Mouse (Mus musculus) neural tube, embryonic 15.5 days (tissue): ENCODE data around the gene Epb41l2. TPM values are rescaled to one million over a fixed set of nuclear protein-coding genes. Genes with fewer than 3 reads are reported as not detected.

Experiments
- ATAC-seq: fragments of 200-750 bp; cut with Nextera tagmentation; 2 replicates; pipeline ENCODE4 v1.8.0; 2017; ENCODE audit warnings: mild to moderate bottlenecking, moderate TSS enrichment, moderate library complexity; ENCODE audit not compliant: low FRiP score
- H3K27ac ChIP-seq: fragments of 300-500 bp; sonication (generic); replicated peaks from 2 replicates; pipeline ENCODE4 v1.5.1; 2015; ENCODE audit warnings: mild to moderate bottlenecking, inconsistent platforms
- H3K27me3 ChIP-seq: fragments of 300-500 bp; sonication (generic); replicated peaks from 2 replicates; pipeline ENCODE4 v1.6.1; 2015; ENCODE audit warnings: inconsistent platforms
- H3K36me3 ChIP-seq: fragments of 300-500 bp; sonication (generic); 2 replicates; pipeline ENCODE4 v1.6.1; 2015; ENCODE audit warnings: inconsistent platforms
- H3K4me1 ChIP-seq: fragments of 300-500 bp; sonication (generic); 2 replicates; pipeline ENCODE4 v1.6.1; 2015; ENCODE audit warnings: inconsistent platforms
- H3K4me2 ChIP-seq: fragments of 300-500 bp; sonication (generic); 2 replicates; pipeline ENCODE4 v1.6.1; 2015; ENCODE audit warnings: inconsistent platforms, mild to moderate bottlenecking, moderate library complexity
- H3K4me3 ChIP-seq: fragments of 300-500 bp; sonication (generic); replicated peaks from 2 replicates; pipeline ENCODE4 v1.5.1; 2015; ENCODE audit warnings: mild to moderate bottlenecking, inconsistent platforms
- H3K9ac ChIP-seq: fragments of 300-500 bp; sonication (generic); replicated peaks from 2 replicates; pipeline ENCODE4 v1.6.1; 2015; ENCODE audit warnings: mild to moderate bottlenecking, inconsistent platforms
- H3K9me3 ChIP-seq: fragments of 300-500 bp; sonication (generic); replicated peaks from 2 replicates; pipeline ENCODE4 v1.6.1; 2016; ENCODE audit warnings: inconsistent platforms
- WGBS: fragments of 180-500 bp; shearing (Covaris S2); methylation state at CpG from one replicate; pipeline ENCODE4 v1.1.7; 2015; ENCODE audit warnings: mixed read lengths; 5-methylcytosine and 5-hydroxymethylcytosine counted together
- polyA plus RNA-seq: library from polyadenylated mRNA; unstranded; fragments of >200 nt; fragmentation: Nextera tagmentation; extraction: Ambion mirVana; gene quantifications from 2 replicates; pipeline ENCODE4 v1.2.1, GENCODE M21; 2015

Epb41l2 gene
- polyA plus RNA-seq, 1 experiment from 2014 or later, result 27.7 TPM

DNA sequence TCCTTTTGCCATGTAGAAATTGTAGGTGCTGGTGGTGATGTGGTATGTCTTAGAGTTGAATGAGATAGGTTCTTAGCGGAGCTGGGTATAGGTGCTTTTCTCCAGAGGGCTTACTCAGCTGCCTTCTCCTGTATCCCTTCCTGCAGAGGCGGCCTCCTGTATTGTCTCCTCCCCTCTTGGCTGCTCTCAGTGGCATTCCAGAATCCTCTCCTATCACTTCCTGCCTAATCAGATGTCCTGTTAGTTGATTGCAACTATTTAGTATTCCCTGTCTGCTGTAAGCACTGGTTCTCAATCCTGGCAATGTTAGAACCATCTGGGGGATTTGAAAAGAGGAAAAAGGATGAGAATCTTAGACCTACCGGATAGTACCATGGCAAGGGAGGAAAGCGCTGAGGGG, 27.3 kb downstream of the Epb41l2 start:
- Histone ChIP-seq H3K4me2 (no peak overlapping the region), H3K27ac (no peak overlapping the region), H3K4me1 (no peaks in the 10 kb centered on the region), H3K9ac (no peak overlapping the region), H3K4me3 (no peak overlapping the region), H3K27me3 (no peaks in the 10 kb centered on the region), H3K9me3 (no peaks in the 10 kb centered on the region), H3K36me3 (no peaks in the 10 kb centered on the region)
- WGBS, result 78% methylated on average over 4 of the region's 4 CpGs
- no peak for ATAC-seq

DNA sequence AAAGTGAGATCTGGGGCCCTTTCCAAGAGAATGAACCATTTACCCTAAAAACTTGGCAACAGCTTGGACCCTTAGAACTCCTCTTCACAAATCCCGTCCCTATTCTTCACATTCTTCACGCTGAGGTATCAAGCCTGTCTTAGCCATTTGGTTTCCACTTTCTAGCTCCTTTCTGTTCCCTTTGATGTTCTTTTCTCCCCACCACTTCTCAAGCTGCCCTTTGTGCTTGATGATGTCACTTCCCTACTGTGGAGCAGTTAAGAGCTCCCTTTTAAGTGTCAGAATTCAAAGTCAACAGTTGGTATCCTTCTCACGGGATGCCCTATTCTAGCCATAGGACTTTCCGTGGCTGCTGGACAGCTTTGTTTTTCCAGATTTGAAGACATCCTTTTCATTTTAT, 27.7 kb downstream of the Epb41l2 start:
- H3K36me3 ChIP-seq, result no peaks in the 10 kb centered on the region
- H3K9me3 ChIP-seq, result no peaks in the 10 kb centered on the region
- H3K27me3 ChIP-seq, result no peaks in the 10 kb centered on the region
- H3K4me3 ChIP-seq, result no peak overlapping the region
- no peak overlapping the region for H3K27ac ChIP-seq
- no peak overlapping the region for H3K4me2 ChIP-seq
- 34% methylated on average over 4 of the region's 4 CpGs for WGBS
- ATAC-seq, result no peak
- H3K4me1 ChIP-seq, result no peaks in the 10 kb centered on the region
- no peak overlapping the region for H3K9ac ChIP-seq

DNA sequence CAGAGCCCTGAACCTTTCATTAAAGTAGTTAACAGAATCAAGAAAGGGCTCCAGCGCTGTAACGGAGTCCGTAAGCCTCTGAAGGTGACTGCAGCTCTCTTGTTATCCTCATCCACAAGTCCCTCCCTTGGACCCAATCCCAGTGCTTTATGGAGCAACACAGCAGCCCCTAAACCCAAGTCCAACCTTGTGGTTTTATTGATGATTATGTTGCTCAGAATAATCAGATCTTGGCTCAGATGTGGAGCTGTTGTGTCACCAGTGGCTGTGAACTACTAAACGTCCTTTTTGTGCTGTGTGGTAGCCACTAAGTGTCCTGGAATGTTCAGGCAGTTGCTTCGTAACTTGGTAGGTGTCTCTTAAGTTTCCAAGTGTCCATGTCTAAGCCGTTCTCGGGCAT, 33.2 kb downstream of the Epb41l2 start:
- 91% methylated on average over 7 of the region's 7 CpGs for WGBS
- H3K4me2 ChIP-seq, result no peak overlapping the region
- H3K4me1 ChIP-seq, result no peaks in the 10 kb centered on the region
- no peaks in the 10 kb centered on the region for H3K9me3 ChIP-seq
- no peaks in the 10 kb centered on the region for H3K36me3 ChIP-seq
- no peak overlapping the region for H3K4me3 ChIP-seq
- H3K27me3 ChIP-seq, result no peaks in the 10 kb centered on the region
- H3K27ac ChIP-seq, result no peak overlapping the region
- no peak overlapping the region for H3K9ac ChIP-seq
- no peak for ATAC-seq

DNA sequence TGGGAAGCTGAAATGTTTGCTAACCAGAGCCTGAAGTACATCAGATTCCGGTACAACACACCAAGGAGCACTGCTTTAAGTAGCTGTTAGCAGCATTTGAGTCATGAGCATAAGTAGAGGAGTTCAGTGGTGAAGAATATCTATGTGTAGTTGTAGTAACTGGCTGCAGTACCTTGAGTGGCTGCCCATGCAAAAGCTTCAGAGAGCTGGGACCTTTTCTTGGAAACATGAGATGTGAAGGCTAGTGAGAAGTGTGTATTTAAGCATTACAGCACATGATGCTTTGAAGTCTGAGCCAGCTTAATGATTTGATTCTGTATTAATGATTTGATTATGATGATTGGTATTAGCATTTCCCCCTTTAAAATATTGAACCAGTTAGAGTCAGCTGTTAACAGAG, 34.1 kb downstream of the Epb41l2 start:
- Histone ChIP-seq H3K9me3 (no peaks in the 10 kb centered on the region), H3K4me3 (no peak overlapping the region), H3K4me1 (no peaks in the 10 kb centered on the region), H3K36me3 (no peaks in the 10 kb centered on the region), H3K27me3 (no peaks in the 10 kb centered on the region), H3K9ac (no peak overlapping the region), H3K4me2 (no peak overlapping the region), H3K27ac (no peak overlapping the region)
- WGBS, result 88% methylated on average over 1 of the region's 1 CpGs
- no peak for ATAC-seq

DNA sequence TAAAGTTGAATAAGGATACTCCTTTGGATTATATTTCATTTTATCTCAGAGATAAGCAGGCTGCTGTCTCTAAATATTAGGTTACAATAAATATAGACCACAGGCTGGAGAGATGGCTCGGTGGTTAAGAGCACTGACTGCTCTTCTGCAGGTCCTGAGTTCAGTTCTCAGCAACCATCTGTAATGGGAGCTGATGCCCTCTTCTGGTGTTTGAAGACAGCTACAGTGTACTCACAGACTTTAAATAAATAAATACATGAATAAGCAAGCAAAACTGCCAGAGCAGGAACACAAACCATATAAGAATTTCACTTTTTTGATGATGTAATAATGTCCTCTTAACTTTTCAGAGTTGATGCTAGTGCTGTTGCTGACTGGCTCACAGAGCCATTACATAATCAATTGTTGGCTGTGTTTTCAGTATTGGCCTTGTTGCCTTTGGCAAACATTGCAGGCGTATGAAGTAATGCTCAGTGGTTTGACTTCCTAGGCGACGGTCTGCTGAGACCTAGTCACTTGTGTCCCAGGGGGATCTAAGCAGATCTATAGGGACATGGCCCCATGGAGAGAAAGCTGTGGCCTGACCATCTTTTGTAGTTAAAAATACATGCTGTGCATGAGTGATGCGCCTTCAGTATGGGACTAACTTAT, 35.8 kb downstream of the Epb41l2 start:
- Histone ChIP-seq H3K9ac (no peak overlapping the region), H3K4me2 (no peak overlapping the region), H3K36me3 (no peaks in the 10 kb centered on the region), H3K9me3 (no peaks in the 10 kb centered on the region), H3K27me3 (no peaks in the 10 kb centered on the region), H3K4me3 (no peak overlapping the region), H3K27ac (no peak overlapping the region), H3K4me1 (peaks cover 4% of the 10 kb centered on the region; the same call in 1 of the 2 replicates)
- 82% methylated on average over 5 of the region's 5 CpGs for WGBS
- ATAC-seq, result no peak

DNA sequence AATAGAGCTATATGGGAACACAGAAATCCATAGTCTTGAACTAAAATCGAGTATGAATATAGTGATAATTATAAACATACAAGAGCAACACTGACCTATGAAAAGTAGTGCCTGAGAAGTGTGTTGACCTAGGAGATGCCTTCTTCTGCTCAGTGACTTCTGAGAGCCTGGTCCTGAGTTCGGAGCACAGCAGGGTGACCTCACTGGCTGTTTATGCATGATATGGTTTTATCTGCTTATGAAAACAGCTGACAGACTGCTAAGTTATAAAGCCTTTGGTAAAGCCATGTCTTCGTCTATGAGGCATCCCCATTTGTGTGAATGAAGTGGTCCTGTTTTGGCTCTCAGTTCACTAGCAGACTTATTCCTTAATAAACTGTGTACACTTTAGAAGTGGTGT, 37.3 kb downstream of the Epb41l2 start:
- WGBS, result 85% methylated on average over 3 of the region's 3 CpGs
- H3K4me1 ChIP-seq, result peaks cover 4% of the 10 kb centered on the region; the same call in 1 of the 2 replicates
- no peak for ATAC-seq
- H3K4me3 ChIP-seq, result no peak overlapping the region
- H3K27me3 ChIP-seq, result no peaks in the 10 kb centered on the region
- no peaks in the 10 kb centered on the region for H3K36me3 ChIP-seq
- no peak overlapping the region for H3K4me2 ChIP-seq
- no peak overlapping the region for H3K9ac ChIP-seq
- H3K27ac ChIP-seq, result no peak overlapping the region
- no peaks in the 10 kb centered on the region for H3K9me3 ChIP-seq

DNA sequence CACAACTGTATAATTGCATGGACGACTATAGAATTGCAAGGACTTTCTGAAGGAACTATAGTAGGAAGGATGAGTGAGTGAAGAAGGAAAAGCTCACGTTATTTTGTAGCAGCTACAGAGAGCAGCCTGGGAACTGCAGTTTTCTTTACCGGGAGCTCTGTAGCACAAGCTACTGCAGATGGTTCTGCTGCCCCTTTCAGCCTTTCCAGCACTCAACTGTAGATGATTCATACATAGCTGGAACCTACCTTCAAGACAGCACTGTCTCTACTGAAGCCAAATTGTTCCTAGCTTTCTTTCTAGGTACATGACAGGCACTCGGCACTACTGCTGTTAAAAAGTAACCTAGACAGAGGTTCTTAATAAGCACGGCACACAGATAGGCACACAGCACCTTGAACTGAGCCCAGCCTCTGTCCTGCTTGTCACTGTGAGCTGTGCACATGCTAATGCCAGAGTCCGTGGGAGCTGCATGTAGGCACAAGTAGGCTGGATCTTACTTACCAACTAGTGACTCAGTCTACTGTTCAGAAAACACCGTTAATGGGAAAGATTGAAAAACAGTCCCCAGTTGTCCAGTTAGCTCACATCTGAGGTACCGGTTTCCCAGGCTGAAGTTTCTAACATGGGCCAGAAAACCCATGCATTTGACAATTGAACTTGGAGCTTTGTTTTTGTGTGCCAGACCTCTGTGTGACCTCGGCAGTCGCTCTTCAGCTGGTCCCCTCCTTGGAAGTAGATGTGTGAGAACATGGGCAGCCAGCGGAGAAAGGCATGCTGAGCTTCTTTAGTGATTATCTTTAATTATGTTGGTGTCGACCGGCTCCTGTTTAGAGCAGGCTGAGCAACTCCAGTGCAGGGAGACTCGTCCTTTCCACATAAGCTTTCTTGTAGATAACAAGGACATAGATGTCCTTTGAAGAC, 38.4 kb downstream of the Epb41l2 start:
- H3K4me1 ChIP-seq, result peaks cover 4% of the 10 kb centered on the region; the same call in 1 of the 2 replicates
- WGBS, result 57% methylated on average over 14 of the region's 14 CpGs
- no peak overlapping the region for H3K4me2 ChIP-seq
- no peaks in the 10 kb centered on the region for H3K9me3 ChIP-seq
- ATAC-seq, result no peak
- H3K4me3 ChIP-seq, result no peak overlapping the region
- no peaks in the 10 kb centered on the region for H3K36me3 ChIP-seq
- H3K27ac ChIP-seq, result no peak overlapping the region
- H3K9ac ChIP-seq, result no peak overlapping the region
- H3K27me3 ChIP-seq, result no peaks in the 10 kb centered on the region

DNA sequence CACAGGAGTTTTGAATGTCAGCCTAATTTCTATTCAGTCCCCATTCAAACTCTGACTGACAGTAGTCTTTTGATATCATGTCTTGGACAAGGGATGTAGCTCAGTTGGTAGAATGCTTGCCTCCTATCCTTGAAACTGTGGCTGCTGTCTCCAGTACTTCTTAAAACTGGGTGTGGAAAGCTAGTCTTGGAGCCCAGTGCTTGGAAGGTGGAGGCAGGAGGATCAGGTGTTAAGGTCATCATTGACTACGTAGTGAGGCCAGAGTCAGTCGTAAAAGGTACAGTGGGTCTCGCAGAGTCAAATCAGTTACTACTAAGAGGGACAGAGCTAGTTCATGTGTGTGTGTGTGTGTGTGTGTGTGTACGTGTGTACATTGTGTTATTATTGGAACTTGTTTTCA, 39.4 kb downstream of the Epb41l2 start:
- Histone ChIP-seq H3K4me3 (no peak overlapping the region), H3K9ac (no peak overlapping the region), H3K27ac (no peak overlapping the region), H3K9me3 (no peaks in the 10 kb centered on the region), H3K4me2 (no peak overlapping the region), H3K36me3 (no peaks in the 10 kb centered on the region), H3K27me3 (no peaks in the 10 kb centered on the region), H3K4me1 (peaks cover 4% of the 10 kb centered on the region; the same call in 1 of the 2 replicates)
- 86% methylated on average over 4 of the region's 4 CpGs for WGBS
- no peak for ATAC-seq

DNA sequence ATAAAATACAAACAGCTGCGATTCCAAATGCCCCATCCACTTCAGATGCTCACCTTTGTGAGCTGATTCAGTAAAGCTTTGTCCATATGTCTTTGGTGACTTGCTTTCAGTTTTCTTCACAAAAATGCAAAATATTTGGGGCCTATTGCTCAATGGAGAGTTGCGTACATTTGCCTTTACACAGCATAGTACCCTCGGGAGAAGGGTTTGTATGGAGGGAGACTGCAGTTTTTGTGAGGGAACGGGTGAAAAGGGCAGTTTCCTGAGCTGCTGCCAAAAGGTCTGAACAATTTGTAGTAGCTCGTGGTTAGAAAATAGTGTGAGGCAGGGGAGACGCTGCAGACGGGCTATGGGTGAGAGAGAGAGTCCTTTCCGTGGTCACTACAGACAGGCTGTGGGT, 40.5 kb downstream of the Epb41l2 start:
- H3K9me3 ChIP-seq, result no peaks in the 10 kb centered on the region
- H3K9ac ChIP-seq, result no peak overlapping the region
- H3K4me2 ChIP-seq, result no peak overlapping the region
- ATAC-seq, result no peak
- no peak overlapping the region for H3K27ac ChIP-seq
- no peaks in the 10 kb centered on the region for H3K36me3 ChIP-seq
- H3K4me1 ChIP-seq, result peaks cover 4% of the 10 kb centered on the region; the same call in 1 of the 2 replicates
- no peaks in the 10 kb centered on the region for H3K27me3 ChIP-seq
- 48% methylated on average over 8 of the region's 8 CpGs for WGBS
- H3K4me3 ChIP-seq, result no peak overlapping the region

DNA sequence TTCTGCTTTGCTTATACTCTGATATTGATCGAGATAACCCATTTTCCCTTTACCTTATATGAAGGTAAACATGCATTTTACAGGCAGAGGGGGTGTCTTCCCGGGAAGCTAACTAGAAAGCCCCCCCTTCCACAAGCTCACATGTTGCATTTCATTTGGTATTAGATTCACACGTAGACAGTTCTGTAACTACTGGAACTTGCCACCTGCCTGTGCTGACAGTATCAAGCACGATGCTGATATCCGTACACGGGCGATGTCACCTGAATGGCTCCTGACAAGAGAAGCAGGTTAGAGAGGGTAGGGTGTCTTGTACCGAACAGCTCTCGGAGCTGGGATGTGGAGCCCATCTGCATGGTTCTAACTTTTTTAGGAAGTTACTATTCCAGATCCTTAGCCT, 41.0 kb downstream of the Epb41l2 start:
- Histone ChIP-seq H3K27ac (no peak overlapping the region), H3K9me3 (no peaks in the 10 kb centered on the region), H3K4me3 (no peak overlapping the region), H3K9ac (no peak overlapping the region), H3K4me1 (peaks cover 4% of the 10 kb centered on the region; the same call in 1 of the 2 replicates), H3K36me3 (no peaks in the 10 kb centered on the region), H3K27me3 (no peaks in the 10 kb centered on the region), H3K4me2 (no peak overlapping the region)
- ATAC-seq, result no peak
- WGBS, result 93% methylated on average over 9 of the region's 9 CpGs

DNA sequence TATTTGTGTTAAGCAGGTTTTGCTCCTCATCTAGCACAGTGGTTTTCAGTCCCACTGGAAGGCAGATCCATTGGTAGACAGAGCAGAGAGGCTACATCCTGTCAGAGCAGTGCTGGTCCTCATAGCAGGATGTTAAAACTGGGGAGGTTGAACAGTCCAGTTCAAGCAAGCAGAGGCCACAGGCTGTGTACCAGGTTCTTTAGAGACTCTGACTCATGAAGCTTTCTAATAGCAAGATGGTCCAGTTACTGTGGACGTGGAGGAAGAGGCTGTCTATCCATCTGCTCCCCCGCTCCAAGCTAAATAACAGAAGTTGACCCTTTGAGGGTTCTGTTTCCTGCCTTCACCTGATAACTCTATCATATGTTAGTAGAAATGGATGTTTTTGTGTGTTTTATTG, 41.8 kb downstream of the Epb41l2 start:
- no peak overlapping the region for H3K9ac ChIP-seq
- H3K36me3 ChIP-seq, result no peaks in the 10 kb centered on the region
- H3K4me2 ChIP-seq, result no peak overlapping the region
- no peak for ATAC-seq
- H3K4me3 ChIP-seq, result no peak overlapping the region
- no peaks in the 10 kb centered on the region for H3K27me3 ChIP-seq
- H3K4me1 ChIP-seq, result peaks cover 4% of the 10 kb centered on the region; the same call in 1 of the 2 replicates
- no peak overlapping the region for H3K27ac ChIP-seq
- 86% methylated on average over 2 of the region's 2 CpGs for WGBS
- no peaks in the 10 kb centered on the region for H3K9me3 ChIP-seq

DNA sequence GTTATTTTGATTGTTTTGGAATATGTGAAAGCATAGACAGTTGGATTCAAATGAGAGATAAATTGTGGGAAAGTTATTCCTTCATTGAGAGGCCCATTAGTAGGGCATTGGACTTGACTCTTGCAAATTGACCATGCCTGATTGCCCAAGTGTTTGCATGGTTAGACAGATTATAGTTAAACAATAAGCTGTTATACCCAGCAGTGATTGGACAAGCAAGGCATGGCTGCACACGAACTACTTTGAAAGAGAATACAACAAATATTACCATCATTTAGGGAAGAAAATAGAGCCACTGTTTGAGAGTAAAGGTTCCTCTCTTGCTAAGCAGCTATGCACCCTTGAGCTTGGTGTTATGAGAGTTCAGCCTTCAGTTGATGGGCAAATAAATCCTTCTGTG, 43.3 kb downstream of the Epb41l2 start:
- Histone ChIP-seq H3K4me2 (no peak overlapping the region), H3K9me3 (no peaks in the 10 kb centered on the region), H3K4me1 (peaks cover 4% of the 10 kb centered on the region; the same call in 1 of the 2 replicates), H3K9ac (no peak overlapping the region), H3K27ac (no peak overlapping the region), H3K36me3 (no peaks in the 10 kb centered on the region), H3K4me3 (no peak overlapping the region), H3K27me3 (no peaks in the 10 kb centered on the region)
- WGBS, result 31% methylated on average over 1 of the region's 1 CpGs
- no peak for ATAC-seq
